Mouse (Mus musculus) retina, embryonic 14.5 days (tissue): ENCODE data around the gene Desi2.
"Not testable (repeated sequence)": the region's sequence is repeated elsewhere in the genome, so short reads cannot be mapped to it uniquely, and the experiment has no call there.

ENCODE experiments used
- DNase-seq: peaks from one replicate; pipeline ENCODE4 v3.0.0-alpha.2; 2015; ENCODE audit warnings: low spot score

Desi2 gene

DNA sequence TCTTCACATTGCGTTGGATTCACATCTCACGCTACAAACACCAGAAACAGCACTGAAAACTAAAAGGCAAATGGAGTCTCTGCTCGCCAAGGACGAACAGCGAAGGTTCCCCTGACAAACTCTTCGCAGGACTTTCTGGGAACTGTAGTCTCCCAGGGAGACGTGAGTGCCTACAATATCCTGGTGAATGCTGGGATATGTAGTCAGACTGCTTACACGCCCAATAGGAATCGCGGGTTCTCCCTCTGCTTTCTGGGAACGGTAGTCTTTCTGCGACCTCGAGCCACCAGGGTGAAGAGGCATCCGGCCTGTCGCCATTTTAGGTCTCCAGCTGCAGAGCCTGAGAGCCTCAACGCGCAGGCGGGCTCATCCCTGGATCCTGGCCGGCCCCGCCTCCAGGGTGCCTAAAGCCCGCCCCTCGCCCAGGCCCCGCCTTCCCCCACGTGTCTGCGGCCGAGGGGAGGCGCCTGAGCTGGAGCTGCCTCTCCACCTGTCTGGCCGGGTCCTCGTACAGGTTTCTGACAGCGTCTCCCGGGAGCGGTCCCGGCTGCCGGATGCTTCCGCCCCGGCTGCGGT lies at the start of gene Desi2:
Gene Desi2, plus strand, starts transcription at position 202 of the 576 bp plus-strand sequence.
- DNase-seq = peak; percentile 97

GRCm38 (mm10) chr1:178146513-178146912 lies 40.7 kb upstream of the Desi2 start:
- peak; percentile 75 for DNase-seq

- not testable (repeated sequence) for DNase-seq
Observed at GRCm38 (mm10) chr1:178146915-178147314, 40.3 kb upstream of the Desi2 start.

DNA sequence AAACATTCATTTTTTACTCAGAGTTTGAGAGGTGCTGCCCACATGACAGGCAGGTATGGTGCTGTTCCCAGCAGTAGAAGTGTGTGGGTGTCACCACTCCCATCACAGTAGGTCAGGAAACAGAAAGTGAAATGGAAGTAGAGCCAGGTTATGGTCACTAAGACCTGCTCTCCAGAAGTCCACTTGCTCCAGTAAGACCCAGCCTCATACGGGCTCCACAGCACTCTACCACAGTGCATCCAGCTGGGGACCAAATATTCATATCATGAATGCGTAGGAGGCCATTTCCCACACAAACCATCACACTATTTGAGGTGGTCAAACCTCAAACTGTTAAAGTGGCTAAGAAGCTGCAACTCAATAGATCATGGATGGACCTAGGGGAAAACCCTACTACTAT lies 5.0 kb upstream of the Desi2 start:
- no peak for DNase-seq

GRCm38 (mm10) chr1:178185591-178185990 lies 1.6 kb upstream of the Desi2 start:
- DNase-seq = no peak

- peak; percentile 76 for DNase-seq
Observed at GRCm38 (mm10) chr1:178187810-178188209, 593 bp downstream of the Desi2 start.

DNA sequence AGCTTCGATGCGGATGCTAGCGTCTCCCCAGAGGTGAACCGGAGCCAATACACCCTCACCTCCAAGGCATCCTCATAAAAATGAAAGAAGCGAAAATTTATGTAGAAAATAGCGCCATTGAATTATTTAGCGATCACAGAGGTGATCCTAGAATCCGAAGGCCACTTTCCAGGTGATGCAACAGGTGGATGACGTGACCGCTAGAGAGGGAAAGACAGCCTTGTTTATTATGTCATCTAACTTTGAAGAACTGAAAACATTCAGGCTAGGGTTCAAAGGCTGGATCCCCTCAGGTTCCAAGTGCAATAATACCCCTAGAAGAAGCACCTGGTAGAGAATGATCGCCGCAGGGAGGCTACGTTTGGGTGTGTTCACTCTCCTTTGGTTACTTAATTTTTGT lies 1.2 kb downstream of the Desi2 start:
- peak; percentile 31 for DNase-seq

GRCm38 (mm10) chr1:178205701-178206325 lies 18.6 kb downstream of the Desi2 start:
- no peak for DNase-seq

DNA sequence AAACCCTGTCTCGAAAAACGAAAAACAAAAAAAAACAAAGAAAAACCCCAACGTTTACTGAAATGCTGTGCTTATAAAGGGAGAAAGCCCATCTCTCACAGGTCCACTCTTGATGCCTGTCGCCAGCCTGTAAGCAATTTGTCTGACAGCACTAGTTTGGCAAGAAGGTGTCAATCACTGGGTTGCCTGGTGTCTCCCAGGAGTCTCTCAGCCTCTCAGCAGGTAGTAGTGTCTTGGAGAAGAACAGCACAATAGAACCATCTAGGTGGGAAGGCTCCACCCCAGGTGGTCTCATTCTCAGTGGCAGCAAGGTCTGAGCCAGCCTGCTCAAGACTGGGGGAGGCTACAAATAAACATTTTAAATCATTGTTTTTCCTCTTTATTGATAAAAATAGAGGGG lies 20.6 kb downstream of the Desi2 start:
- not testable (repeated sequence) for DNase-seq

GRCm38 (mm10) chr1:178209966-178210365 lies 22.7 kb downstream of the Desi2 start:
- no peak for DNase-seq

GRCm38 (mm10) chr1:178217157-178217556 lies 29.9 kb downstream of the Desi2 start:
- no peak for DNase-seq

- DNase-seq = no peak
Observed at GRCm38 (mm10) chr1:178218305-178218704, 31.1 kb downstream of the Desi2 start.

- no peak for DNase-seq
Observed at GRCm38 (mm10) chr1:178219166-178220077, 32.2 kb downstream of the Desi2 start.

DNA sequence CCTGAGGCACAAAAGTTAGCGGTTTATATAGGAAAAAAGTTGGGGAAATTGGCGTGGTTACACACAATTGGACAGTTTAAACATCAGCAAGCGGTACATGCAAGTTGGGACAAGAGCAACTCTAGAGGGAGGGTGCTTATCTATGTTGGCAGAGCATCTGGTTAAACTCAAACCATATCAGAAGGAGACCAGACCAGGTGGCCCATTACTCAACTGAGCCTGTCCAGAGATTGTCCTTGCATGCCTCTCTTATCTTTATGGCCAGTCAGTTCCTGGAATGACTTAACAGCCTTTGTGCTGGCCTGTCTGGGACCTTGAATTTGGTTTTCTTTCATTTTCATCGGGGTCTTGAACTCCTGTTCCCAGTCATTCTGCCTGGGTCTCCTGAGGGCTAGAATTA lies 41.7 kb downstream of the Desi2 start:
- not testable (repeated sequence) for DNase-seq

- DNase-seq = no peak
Observed at GRCm38 (mm10) chr1:178234109-178234508, 46.9 kb downstream of the Desi2 start.

GRCm38 (mm10) chr1:178235919-178236466 lies 48.8 kb downstream of the Desi2 start:
- DNase-seq = no peak

DNA sequence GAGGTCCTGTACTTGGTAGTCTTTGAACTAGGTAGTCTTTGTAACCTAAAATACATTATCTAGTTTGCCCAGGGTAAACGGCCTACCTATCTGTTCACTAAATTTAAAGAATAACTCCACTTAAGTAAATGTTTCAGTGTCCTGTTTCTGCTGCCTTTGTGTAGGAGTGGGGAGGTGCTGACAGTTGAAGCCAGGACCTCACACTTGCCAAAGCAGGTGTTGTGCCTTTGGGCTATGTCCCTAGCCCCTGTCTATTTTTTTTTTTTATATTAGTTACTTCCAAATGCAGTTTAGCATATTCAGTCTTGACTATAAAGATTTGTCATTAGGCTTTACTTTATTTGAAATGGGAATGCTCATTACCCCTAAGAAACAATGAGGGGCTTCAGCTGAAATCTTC lies 51.5 kb downstream of the Desi2 start:
- no peak for DNase-seq

GRCm38 (mm10) chr1:178241884-178242508 lies 54.8 kb downstream of the Desi2 start:
- peak; percentile 6 for DNase-seq

- DNase-seq = no peak
Observed at GRCm38 (mm10) chr1:178248107-178248820, 61.0 kb downstream of the Desi2 start.

DNA sequence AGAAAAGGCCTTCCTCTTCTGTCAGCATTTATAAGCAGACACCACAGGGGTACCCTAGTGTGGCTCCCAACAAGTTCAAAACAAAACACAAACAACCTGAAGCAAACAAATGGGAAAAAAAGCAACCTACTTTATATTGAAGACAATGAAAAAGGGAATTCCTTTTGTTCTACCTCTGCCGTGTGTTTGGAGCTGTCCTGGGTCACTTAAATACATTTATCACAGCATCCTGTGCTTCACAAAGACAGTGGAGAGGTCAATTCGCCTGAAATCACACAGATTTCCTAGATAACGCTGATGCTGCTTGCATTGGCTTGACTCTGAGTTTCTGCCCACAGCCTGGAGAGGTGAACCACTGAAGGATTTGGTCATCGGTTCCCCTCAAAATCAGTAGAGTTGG lies 67.4 kb downstream of the Desi2 start:
- no peak for DNase-seq

GRCm38 (mm10) chr1:178256351-178256750 lies 69.1 kb downstream of the Desi2 start:
- DNase-seq = no peak
